Mouse (Mus musculus) cortical plate, adult 2 months (tissue): Measurements from ENCODE around the gene Dcbld2.

Experiments
- CTCF ChIP-seq: fragments of 200-500 bp; IDR thresholded peaks from 2 replicates; pipeline ENCODE4 v1.5.1; 2011; ENCODE audit warnings: mild to moderate bottlenecking, control low read depth, low read length; ENCODE audit not compliant: insufficient read depth; ENCODE audit errors: extremely low read depth
- POLR2A ChIP-seq: fragments of 200-500 bp; IDR thresholded peaks from 2 replicates; pipeline ENCODE4 v1.6.1; 2011; ENCODE audit warnings: mild to moderate bottlenecking, low read length, control low read depth; ENCODE audit not compliant: insufficient read depth; ENCODE audit errors: extremely low read depth

- TF ChIP-seq CTCF (no peak), POLR2A (no peak)
These were observed 96.7 kb downstream of the Dcbld2 start for GRCm38 (mm10) chr16:58504945-58505344.
